Mouse (Mus musculus) hindbrain, embryonic 16.5 days (tissue): ENCODE data around the gene Grk6. TPM values are rescaled to one million over a fixed set of nuclear protein-coding genes. Genes with fewer than 3 reads are reported as not detected.

Experiments used
- ATAC-seq: fragments of 200-750 bp; cut with Nextera tagmentation; 2 replicates; pipeline ENCODE4 v1.8.0; 2017; ENCODE audit warnings: moderate TSS enrichment, moderate library complexity
- H3K27ac ChIP-seq: fragments of 300-500 bp; sonication (generic); 2 replicates; pipeline ENCODE4 v1.5.1; 2014; ENCODE audit warnings: low read depth, mild to moderate bottlenecking, control low read depth, low read length, moderate library complexity
- H3K27me3 ChIP-seq: fragments of 300-500 bp; sonication (generic); replicated peaks from 2 replicates; pipeline ENCODE4 v1.6.1; 2014; ENCODE audit warnings: low read length; ENCODE audit not compliant: control insufficient read depth, insufficient read depth
- H3K36me3 ChIP-seq: fragments of 300-500 bp; sonication (generic); 2 replicates; pipeline ENCODE4 v1.6.1; 2014; ENCODE audit warnings: mild to moderate bottlenecking, low read length, moderate library complexity, mixed read lengths; ENCODE audit not compliant: control insufficient read depth, insufficient read depth
- H3K4me1 ChIP-seq: fragments of 300-500 bp; sonication (generic); 2 replicates; pipeline ENCODE4 v1.6.1; 2014; ENCODE audit warnings: low read depth, low read length; ENCODE audit not compliant: control insufficient read depth, insufficient read depth
- H3K4me2 ChIP-seq: fragments of 300-500 bp; sonication (generic); 2 replicates; pipeline ENCODE4 v1.6.1; 2014; ENCODE audit warnings: mild to moderate bottlenecking, low read length, control low read depth, moderate library complexity
- H3K4me3 ChIP-seq: fragments of 300-500 bp; sonication (generic); 2 replicates; pipeline ENCODE4 v1.5.1; 2014; ENCODE audit warnings: mild to moderate bottlenecking, low read length, control low read depth, moderate library complexity
- H3K9ac ChIP-seq: fragments of 300-500 bp; sonication (generic); 2 replicates; pipeline ENCODE4 v1.6.1; 2014; ENCODE audit warnings: low read depth, mild to moderate bottlenecking, control low read depth, low read length, moderate library complexity
- H3K9me3 ChIP-seq: fragments of 300-500 bp; sonication (generic); 2 replicates; pipeline ENCODE4 v1.6.1; 2014; ENCODE audit warnings: mild to moderate bottlenecking, low read length, moderate library complexity; ENCODE audit not compliant: control insufficient read depth
- WGBS: fragments of 180-500 bp; shearing (Covaris S2); extraction: QIAGEN DNeasy Blood & Tissue Kit; methylation state at CpG from one replicate; pipeline ENCODE4 v1.1.7; 2014; 5-methylcytosine and 5-hydroxymethylcytosine counted together
- polyA plus RNA-seq: library from polyadenylated mRNA; unstranded; fragments of >200 nt; fragmentation: Nextera tagmentation; extraction: Ambion mirVana; gene quantifications from 2 replicates; pipeline ENCODE4 v1.2.1, GENCODE M21; 2015

Gene Grk6
- 15.8 and 25.0 TPM in 2 replicates for polyA plus RNA-seq

- Histone ChIP-seq H3K9ac (peak within 1 kb of the TSS; percentile 90), H3K27me3 (no peaks in the 10 kb centered on the region), H3K9me3 (no peaks in the 10 kb centered on the region), H3K36me3 (no peaks in the 10 kb centered on the region), H3K27ac (peak within 1 kb of the TSS; percentile 85), H3K4me3 (peak within 1 kb of the TSS; percentile 74), H3K4me2 (peak within 1 kb of the TSS; percentile 85), H3K4me1 (peaks cover 16% of the 10 kb centered on the region)
- WGBS, result under 1% methylated on average over 31 of the region's 35 CpGs
- peak; percentile 97 for ATAC-seq
Observed at GRCm38 (mm10) chr13:55444937-55445315, at the start of gene Grk6. Gene Grk6, plus strand, starts transcription at chr13:55445072.

DNA sequence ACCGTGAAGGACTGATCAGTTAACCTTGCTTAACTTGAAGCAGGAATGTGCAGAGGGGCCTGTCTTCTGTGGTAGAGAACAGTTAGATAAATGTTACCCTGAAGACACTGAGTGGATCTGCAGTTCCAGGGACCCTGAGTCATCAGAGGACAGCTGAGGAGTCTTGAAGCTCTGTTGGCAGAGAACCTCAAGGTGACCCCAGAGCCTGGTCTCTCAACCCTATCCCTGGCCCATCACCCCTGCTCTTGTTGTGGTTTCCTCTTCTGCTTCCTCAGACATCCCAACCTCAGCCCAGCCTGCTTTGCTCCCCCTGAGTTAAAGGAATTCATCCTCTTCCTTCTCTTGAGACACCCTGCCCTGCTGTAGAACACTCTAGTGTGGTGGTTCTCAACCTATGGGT, 46.8 kb upstream of the Grk6 start, which contains the start of gene Slc34a1:
Gene Slc34a1, plus strand, starts transcription at position 100 of the 400 bp plus-strand sequence.
- H3K27ac ChIP-seq, result no peak within 1 kb of the TSS
- H3K4me2 ChIP-seq, result no peak within 1 kb of the TSS
- WGBS, result 93% methylated on average over 1 of the region's 1 CpGs
- H3K36me3 ChIP-seq, result no peaks in the 10 kb centered on the region
- no peaks in the 10 kb centered on the region for H3K27me3 ChIP-seq
- no peaks in the 10 kb centered on the region for H3K4me1 ChIP-seq
- H3K4me3 ChIP-seq, result no peak within 1 kb of the TSS
- no peak for ATAC-seq
- no peak within 1 kb of the TSS for H3K9ac ChIP-seq
- no peaks in the 10 kb centered on the region for H3K9me3 ChIP-seq

- Histone ChIP-seq H3K36me3 (no peaks in the 10 kb centered on the region), H3K27me3 (no peaks in the 10 kb centered on the region), H3K9ac (no peak overlapping the region), H3K4me3 (no peak overlapping the region), H3K9me3 (no peaks in the 10 kb centered on the region), H3K27ac (no peak overlapping the region), H3K4me2 (no peak overlapping the region), H3K4me1 (no peaks in the 10 kb centered on the region)
- WGBS, result 76% methylated on average over 5 of the region's 5 CpGs
- no peak for ATAC-seq
Observed at GRCm38 (mm10) chr13:55399300-55400038, 45.4 kb upstream of the Grk6 start.

GRCm38 (mm10) chr13:55400039-55400346, 44.9 kb upstream of the Grk6 start:
- Histone ChIP-seq H3K4me1 (no peaks in the 10 kb centered on the region; the same call in 1 of the 2 replicates), H3K36me3 (no peaks in the 10 kb centered on the region), H3K9ac (no peak overlapping the region), H3K4me3 (no peak overlapping the region), H3K4me2 (no peak overlapping the region), H3K9me3 (no peaks in the 10 kb centered on the region), H3K27me3 (no peaks in the 10 kb centered on the region), H3K27ac (no peak overlapping the region)
- WGBS, result 73% methylated on average over 1 of the region's 1 CpGs
- ATAC-seq, result no peak

DNA sequence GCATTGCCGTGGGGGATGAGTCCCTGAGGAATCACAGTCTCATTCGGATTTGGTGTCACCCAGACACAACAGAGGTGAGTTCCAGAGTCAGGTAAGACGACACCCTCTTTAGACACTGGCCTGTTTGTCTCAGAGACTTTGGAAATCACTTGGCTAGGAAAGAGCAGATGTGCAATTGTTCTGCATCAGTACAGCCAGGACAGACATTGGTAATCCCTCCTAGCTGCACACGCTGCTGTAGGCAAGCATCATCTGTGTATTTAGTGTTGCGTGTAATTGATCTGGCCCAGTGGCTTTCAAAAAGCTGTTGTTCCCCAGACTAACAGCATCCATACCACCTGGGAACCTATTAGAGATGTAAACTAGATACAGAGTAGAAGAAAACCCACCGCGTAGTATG, 41.6 kb upstream of the Grk6 start:
- H3K4me1 ChIP-seq, result peaks cover 9% of the 10 kb centered on the region
- 51% methylated on average over 7 of the region's 7 CpGs for WGBS
- no peak overlapping the region for H3K27ac ChIP-seq
- no peaks in the 10 kb centered on the region for H3K36me3 ChIP-seq
- no peaks in the 10 kb centered on the region for H3K9me3 ChIP-seq
- H3K27me3 ChIP-seq, result no peaks in the 10 kb centered on the region
- peak; percentile 15; the same call in 1 of the 2 replicates for ATAC-seq
- H3K4me3 ChIP-seq, result no peak overlapping the region
- no peak overlapping the region for H3K9ac ChIP-seq
- H3K4me2 ChIP-seq, result no peak overlapping the region

DNA sequence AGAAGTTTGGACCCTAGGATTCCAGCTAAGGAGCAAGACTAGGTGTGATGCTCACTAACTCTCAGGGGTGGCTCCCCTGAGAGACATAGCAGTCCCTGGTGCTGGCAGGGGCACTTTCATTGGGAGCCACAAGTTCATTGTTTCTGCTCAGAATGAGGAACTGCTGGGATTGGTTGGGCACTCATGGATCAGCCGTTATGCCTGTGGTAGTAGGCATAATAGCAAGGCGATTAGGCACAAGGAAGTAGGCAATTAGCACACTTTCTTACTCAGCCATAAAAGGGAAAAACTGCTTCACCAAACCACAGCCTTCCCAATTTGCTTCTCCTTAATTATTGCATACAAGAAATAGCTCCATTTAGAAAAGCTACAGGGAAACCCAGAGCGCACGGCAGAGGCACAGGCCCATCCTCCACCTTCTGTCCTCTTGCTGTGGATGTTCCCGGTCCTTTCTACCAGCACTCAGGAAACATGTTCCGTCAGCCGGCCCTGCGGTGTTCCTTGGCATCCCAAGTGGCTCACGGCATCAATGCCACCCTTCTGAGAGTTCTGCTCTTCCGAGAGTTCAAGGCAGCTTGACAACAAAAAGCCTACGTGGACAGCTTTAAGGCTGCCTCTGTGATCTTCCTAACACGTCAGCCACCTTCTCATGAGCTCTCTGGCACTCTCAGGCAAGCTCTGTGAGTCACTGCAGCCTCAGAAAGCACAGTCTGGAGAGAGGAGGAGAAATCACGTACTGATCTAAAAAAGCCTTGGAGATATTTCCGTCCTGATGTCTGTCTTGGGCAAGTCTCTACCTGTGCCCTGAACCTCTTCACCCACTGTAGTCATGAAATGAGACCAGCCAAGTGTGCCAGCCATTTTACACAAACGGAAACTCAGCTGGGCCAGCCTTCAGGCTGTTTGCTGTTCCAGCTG, 40.7 kb upstream of the Grk6 start:
- Histone ChIP-seq H3K36me3 (no peaks in the 10 kb centered on the region), H3K4me3 (no peak overlapping the region), H3K9me3 (no peaks in the 10 kb centered on the region), H3K27me3 (no peaks in the 10 kb centered on the region), H3K4me2 (no peak overlapping the region), H3K9ac (no peak overlapping the region), H3K4me1 (peaks cover 9% of the 10 kb centered on the region), H3K27ac (no peak overlapping the region)
- WGBS, result 65% methylated on average over 15 of the region's 15 CpGs
- ATAC-seq, result no peak

- WGBS, result 14% methylated on average over 11 of the region's 11 CpGs
- Histone ChIP-seq H3K4me2 (peak overlapping the region; percentile 42), H3K27ac (peak overlapping the region; percentile 44)
Observed at GRCm38 (mm10) chr13:55404853-55405782, 39.8 kb upstream of the Grk6 start.

GRCm38 (mm10) chr13:55405783-55406390, 39.0 kb upstream of the Grk6 start:
- Histone ChIP-seq H3K27ac (peak overlapping the region; percentile 44), H3K4me1 (peaks cover 9% of the 10 kb centered on the region), H3K27me3 (no peaks in the 10 kb centered on the region), H3K36me3 (no peaks in the 10 kb centered on the region), H3K9ac (peak overlapping the region; percentile 43; the same call in 1 of the 2 replicates), H3K9me3 (no peaks in the 10 kb centered on the region), H3K4me3 (no peak overlapping the region), H3K4me2 (peak overlapping the region; percentile 42; the same call in 1 of the 2 replicates)
- WGBS, result 48% methylated on average over 13 of the region's 13 CpGs
- peak; percentile 62 for ATAC-seq

More at GRCm38 (mm10) chr13:55404853-55405782, 39.8 kb upstream of the Grk6 start:
- Histone ChIP-seq H3K9me3 (no peaks in the 10 kb centered on the region), H3K4me1 (peaks cover 9% of the 10 kb centered on the region), H3K36me3 (no peaks in the 10 kb centered on the region), H3K27me3 (no peaks in the 10 kb centered on the region), H3K4me3 (no peak overlapping the region), H3K9ac (peak overlapping the region; percentile 52)
- ATAC-seq, result peak; percentile 93
